Mouse (Mus musculus): Measurements from ENCODE around the gene Irf2bp2.

GRCm38 (mm10) chr8:126619487-126619886, 25.7 kb upstream of the Irf2bp2 start:
- TF ChIP-seq POLR2A (IDR thresholded peaks at IDR 0.05; ENCODE audit: low read depth, low read length) (no peak), CTCF (IDR thresholded peaks at IDR 0.05; ENCODE audit: extremely low read depth, insufficient read length, insufficient replicate concordance, low read depth, low read length) (no peak)
